Mouse (Mus musculus) stomach, embryonic 14.5 days (tissue): ENCODE measurements around the gene Thumpd1. TPM values are rescaled to one million over a fixed set of nuclear protein-coding genes. Genes with fewer than 3 reads are reported as not detected.

Experiments used
- polyA plus RNA-seq: library from polyadenylated mRNA; unstranded; fragments of >200 nt; fragmentation: Nextera tagmentation; extraction: Ambion mirVana; gene quantifications from 2 replicates; pipeline ENCODE4 v1.2.1, GENCODE M21; 2014

Thumpd1 gene
- polyA plus RNA-seq, 1 experiment from 2014 or later = 77.1 TPM

Other genes with a start within 250 kb of the Thumpd1 start
- not detected in 2 replicates for gene Umod, start 241.5 kb downstream of the Thumpd1 start, polyA plus RNA-seq
- gene Acsm5, start 201.3 kb downstream of the Thumpd1 start, polyA plus RNA-seq = not detected in 2 replicates
- not detected in 2 replicates for gene Pdilt, start 197.3 kb downstream of the Thumpd1 start, polyA plus RNA-seq
- gene Acsm2, start 166.5 kb downstream of the Thumpd1 start, polyA plus RNA-seq = not detected in 2 replicates
- gene Acsm1, start 113.8 kb downstream of the Thumpd1 start, polyA plus RNA-seq = not detected in 2 replicates
- gene Acsm4, start 30.8 kb downstream of the Thumpd1 start, polyA plus RNA-seq = not detected in 2 replicates
- 11.0 and 11.6 TPM in 2 replicates for gene Acsm3, start 40.1 kb upstream of the Thumpd1 start, polyA plus RNA-seq
- gene Rexo5, start 73.2 kb upstream of the Thumpd1 start, polyA plus RNA-seq = 22.9 and 25.0 TPM in 2 replicates
- gene Eri2, start 73.3 kb upstream of the Thumpd1 start, polyA plus RNA-seq = 27.5 and 27.9 TPM in 2 replicates
- gene Lyrm1, start 175.1 kb upstream of the Thumpd1 start, polyA plus RNA-seq = 8.6 and 10.7 TPM in 2 replicates
- gene Dcun1d3, start 175.5 kb upstream of the Thumpd1 start, polyA plus RNA-seq = 5.5 and 8.4 TPM in 2 replicates